Mouse (Mus musculus) lung, embryonic 15.5 days (tissue): Measurements from ENCODE around the gene N4bp2l2. TPM values are rescaled to one million over a fixed set of nuclear protein-coding genes. Genes with fewer than 3 reads are reported as not detected.

Experiments
- ATAC-seq: fragments of 200-750 bp; cut with Nextera tagmentation; 2 replicates; pipeline ENCODE4 v1.8.0; 2017; ENCODE audit warnings: moderate number of reproducible peaks, borderline replicate concordance; ENCODE audit not compliant: low FRiP score, low TSS enrichment; ENCODE audit errors: extremely low read depth
- H3K27ac ChIP-seq: fragments of 300-500 bp; sonication (generic); 2 replicates; pipeline ENCODE4 v1.5.1; 2015; ENCODE audit warnings: moderate library complexity, mild to moderate bottlenecking, inconsistent platforms
- H3K27me3 ChIP-seq: fragments of 300-500 bp; sonication (generic); 2 replicates; pipeline ENCODE4 v1.6.1; 2015; ENCODE audit warnings: inconsistent platforms
- H3K36me3 ChIP-seq: fragments of 300-500 bp; sonication (generic); 2 replicates; pipeline ENCODE4 v1.6.1; 2015; ENCODE audit warnings: inconsistent platforms
- H3K4me1 ChIP-seq: fragments of 300-500 bp; sonication (generic); 2 replicates; pipeline ENCODE4 v1.6.1; 2015; ENCODE audit warnings: inconsistent platforms
- H3K4me2 ChIP-seq: fragments of 300-500 bp; sonication (generic); 2 replicates; pipeline ENCODE4 v1.6.1; 2015; ENCODE audit warnings: inconsistent platforms, mild to moderate bottlenecking, moderate library complexity
- H3K4me3 ChIP-seq: fragments of 300-500 bp; sonication (generic); 2 replicates; pipeline ENCODE4 v1.5.1; 2015; ENCODE audit warnings: mild to moderate bottlenecking, inconsistent platforms
- H3K9ac ChIP-seq: fragments of 300-500 bp; sonication (generic); 2 replicates; pipeline ENCODE4 v1.6.1; 2015; ENCODE audit warnings: inconsistent platforms
- H3K9me3 ChIP-seq: fragments of 300-500 bp; sonication (generic); 2 replicates; pipeline ENCODE4 v1.6.1; 2016; ENCODE audit warnings: inconsistent platforms
- WGBS: fragments of 180-500 bp; shearing (Covaris S2); methylation state at CpG from one replicate; pipeline ENCODE4 v1.1.7; 2015; 5-methylcytosine and 5-hydroxymethylcytosine counted together
- polyA plus RNA-seq: library from polyadenylated mRNA; unstranded; fragments of >200 nt; fragmentation: Nextera tagmentation; extraction: Ambion mirVana; gene quantifications from 2 replicates; pipeline ENCODE4 v1.2.1, GENCODE M21; 2015

Gene N4bp2l2
- polyA plus RNA-seq, 1 experiment from 2014 or later: 39.6 TPM

DNA sequence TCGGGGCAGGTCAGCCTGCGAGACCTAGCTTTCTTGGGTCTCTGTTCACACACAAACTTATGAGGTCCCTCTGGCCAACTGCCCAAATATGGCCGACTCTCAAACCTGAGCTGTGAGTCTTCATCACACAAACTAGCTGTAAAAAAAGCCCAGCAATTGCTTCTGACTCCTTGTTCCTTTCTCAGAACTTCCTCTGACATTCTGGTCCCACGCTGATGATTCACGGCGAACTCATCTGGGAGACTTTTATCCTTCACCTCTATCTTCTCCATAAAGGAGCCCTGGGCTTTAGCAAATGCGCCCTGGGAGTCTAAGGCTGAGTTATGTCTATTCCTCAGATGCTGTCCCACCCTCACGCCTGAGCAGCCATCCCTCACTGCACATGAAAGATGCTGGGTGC lies 58.4 kb downstream of the N4bp2l2 start:
- 91% methylated on average over 8 of the region's 8 CpGs for WGBS
- Histone ChIP-seq H3K9me3 (no peaks in the 10 kb centered on the region), H3K4me1 (no peaks in the 10 kb centered on the region), H3K36me3 (no peaks in the 10 kb centered on the region), H3K27me3 (no peaks in the 10 kb centered on the region), H3K4me2 (no peak overlapping the region), H3K4me3 (no peak overlapping the region), H3K9ac (no peak overlapping the region), H3K27ac (no peak overlapping the region)
- no peak for ATAC-seq

- no peak overlapping the region for H3K27ac ChIP-seq
- WGBS: 96% methylated on average over 6 of the region's 6 CpGs
- H3K4me2 ChIP-seq: no peak overlapping the region
- no peaks in the 10 kb centered on the region for H3K36me3 ChIP-seq
- H3K4me1 ChIP-seq: no peaks in the 10 kb centered on the region
- no peak overlapping the region for H3K9ac ChIP-seq
- ATAC-seq: no peak
- no peaks in the 10 kb centered on the region for H3K27me3 ChIP-seq
- no peak overlapping the region for H3K4me3 ChIP-seq
- no peaks in the 10 kb centered on the region for H3K9me3 ChIP-seq
Observed at GRCm38 (mm10) chr5:150606131-150606530, 59.9 kb downstream of the N4bp2l2 start.

- Histone ChIP-seq H3K4me3 (no peak overlapping the region), H3K9me3 (no peaks in the 10 kb centered on the region), H3K9ac (no peak overlapping the region), H3K27me3 (no peaks in the 10 kb centered on the region), H3K4me1 (0 out of 2 replicates have a peak, but pooled peaks cover 13% of the 10 kb centered on the region), H3K27ac (no peak overlapping the region), H3K36me3 (no peaks in the 10 kb centered on the region), H3K4me2 (no peak overlapping the region)
- ATAC-seq: no peak
- WGBS: 71% methylated on average over 14 of the region's 14 CpGs
Observed at GRCm38 (mm10) chr5:150601441-150602230, 64.3 kb downstream of the N4bp2l2 start.

DNA sequence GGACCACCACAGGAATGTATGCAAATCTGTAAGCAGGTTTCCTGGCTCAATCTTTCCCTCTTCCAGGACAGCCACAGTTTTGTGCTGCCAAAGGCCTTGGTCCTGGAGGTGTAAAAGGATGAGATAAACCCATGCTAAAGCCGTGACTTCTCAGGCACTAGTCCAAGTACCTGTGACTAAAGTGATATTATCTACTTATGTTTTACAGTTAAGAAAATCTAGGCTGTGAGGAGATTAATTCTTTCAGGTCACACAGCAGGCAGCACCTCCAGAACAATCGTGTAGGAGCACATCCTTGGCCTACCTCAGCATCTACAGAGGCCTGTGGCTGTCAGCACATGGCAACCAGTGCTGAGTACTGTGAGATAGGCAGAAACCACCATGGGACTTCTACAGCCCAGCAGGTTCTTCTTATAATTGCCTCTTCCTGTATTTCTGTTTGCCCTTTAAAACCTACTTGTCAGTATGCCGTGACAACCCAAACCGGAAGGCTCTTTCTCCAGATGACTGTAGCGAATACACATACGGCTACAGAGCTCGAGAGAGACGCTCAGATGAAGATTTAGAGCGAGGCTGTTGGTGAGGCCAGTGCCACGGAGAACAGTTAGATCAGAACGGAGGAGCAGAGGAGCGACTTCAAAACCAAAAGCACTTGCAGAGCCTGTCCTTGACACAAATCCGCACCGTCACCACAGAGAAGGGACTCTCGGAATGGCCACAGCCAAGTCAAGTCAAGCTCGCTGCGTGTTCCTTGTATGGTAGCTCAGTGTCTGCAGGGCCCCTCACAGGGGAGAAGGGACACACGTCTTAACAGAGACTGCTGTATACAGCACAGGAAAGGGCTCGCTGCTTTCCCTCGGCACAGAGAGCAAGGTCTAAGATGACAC lies 65.2 kb downstream of the N4bp2l2 start:
- Histone ChIP-seq H3K27me3 (0 out of 2 replicates have a peak, but pooled peaks cover 4% of the 10 kb centered on the region), H3K9me3 (no peaks in the 10 kb centered on the region), H3K4me3 (no peak overlapping the region), H3K4me1 (0 out of 2 replicates have a peak, but pooled peaks cover 13% of the 10 kb centered on the region), H3K9ac (no peak overlapping the region), H3K27ac (no peak overlapping the region), H3K36me3 (no peaks in the 10 kb centered on the region), H3K4me2 (no peak overlapping the region)
- 62% methylated on average over 20 of the region's 20 CpGs for WGBS
- ATAC-seq: 0 out of 2 replicates have a peak, but pooled peaks have one; percentile 31

- Histone ChIP-seq H3K27ac (no peak overlapping the region), H3K9ac (no peak overlapping the region), H3K27me3 (peaks cover 10% of the 10 kb centered on the region; the same call in 1 of the 2 replicates), H3K4me1 (peaks cover 16% of the 10 kb centered on the region; the same call in 1 of the 2 replicates), H3K4me3 (no peak overlapping the region), H3K36me3 (no peaks in the 10 kb centered on the region), H3K9me3 (no peaks in the 10 kb centered on the region), H3K4me2 (no peak overlapping the region; the same call in 1 of the 2 replicates)
- ATAC-seq: no peak; the same call in 1 of the 2 replicates
- 52% methylated on average over 13 of the region's 13 CpGs for WGBS
Observed at GRCm38 (mm10) chr5:150599301-150600294, 66.4 kb downstream of the N4bp2l2 start.

GRCm38 (mm10) chr5:150598202-150599119 lies 67.5 kb downstream of the N4bp2l2 start:
- no peak overlapping the region for H3K9ac ChIP-seq
- H3K4me2 ChIP-seq: no peak overlapping the region
- no peak overlapping the region for H3K27ac ChIP-seq
- H3K27me3 ChIP-seq: peaks cover 13% of the 10 kb centered on the region; the same call in 1 of the 2 replicates
- peaks cover 17% of the 10 kb centered on the region for H3K4me1 ChIP-seq
- no peaks in the 10 kb centered on the region for H3K9me3 ChIP-seq
- no peak for ATAC-seq
- WGBS: 53% methylated on average over 21 of the region's 21 CpGs
- no peak overlapping the region for H3K4me3 ChIP-seq
- H3K36me3 ChIP-seq: no peaks in the 10 kb centered on the region

- Histone ChIP-seq H3K4me3 (no peak within 1 kb of the TSS), H3K9ac (no peak within 1 kb of the TSS), H3K27me3 (peaks cover 21% of the 10 kb centered on the region; the same call in 1 of the 2 replicates), H3K4me2 (no peak within 1 kb of the TSS), H3K9me3 (no peaks in the 10 kb centered on the region), H3K36me3 (no peaks in the 10 kb centered on the region), H3K4me1 (peaks cover 22% of the 10 kb centered on the region), H3K27ac (no peak within 1 kb of the TSS)
- 72% methylated on average over 7 of the region's 7 CpGs for WGBS
- no peak for ATAC-seq
Observed at GRCm38 (mm10) chr5:150597088-150597487, 68.9 kb downstream of the N4bp2l2 start, which contains the start of gene N4bp2l1. Gene N4bp2l1 (minus strand): TSS chr5:150597188.

DNA sequence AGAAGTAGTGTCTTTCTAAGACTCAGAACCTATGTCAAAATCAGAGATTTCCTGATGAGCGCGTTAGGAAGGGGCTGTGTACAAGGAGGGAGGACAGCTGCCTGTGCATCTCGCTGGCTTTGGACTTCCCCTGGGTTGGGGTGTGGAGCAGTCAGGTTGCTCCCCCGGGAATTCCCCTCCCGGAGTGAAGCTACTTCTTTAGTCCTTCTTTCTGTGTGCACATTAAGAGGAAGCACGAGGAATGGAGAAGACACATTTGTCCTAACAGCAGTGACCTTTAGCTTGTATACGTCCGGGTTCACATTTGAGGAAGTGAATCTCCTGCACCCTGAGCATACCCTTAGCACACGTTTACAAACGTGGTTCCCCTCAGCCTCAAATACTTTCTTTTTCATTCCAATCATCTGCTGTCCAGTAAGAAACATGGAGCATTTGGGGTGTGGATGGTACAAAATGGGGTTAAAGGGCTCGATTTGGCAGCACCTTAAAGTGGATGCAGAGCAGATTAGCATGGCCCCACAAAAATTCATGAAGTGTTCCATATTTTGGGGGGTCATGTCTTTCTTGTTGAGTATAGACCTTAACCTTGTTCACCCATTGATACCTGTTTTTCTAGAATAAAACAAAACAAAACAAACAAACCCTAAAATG lies 70.5 kb downstream of the N4bp2l2 start:
- no peak overlapping the region for H3K9ac ChIP-seq
- H3K27ac ChIP-seq: no peak overlapping the region
- H3K9me3 ChIP-seq: no peaks in the 10 kb centered on the region
- H3K4me3 ChIP-seq: no peak overlapping the region
- ATAC-seq: no peak
- H3K27me3 ChIP-seq: peaks cover 21% of the 10 kb centered on the region; the same call in 1 of the 2 replicates
- peaks cover 22% of the 10 kb centered on the region for H3K4me1 ChIP-seq
- no peaks in the 10 kb centered on the region for H3K36me3 ChIP-seq
- H3K4me2 ChIP-seq: no peak overlapping the region
- 42% methylated on average over 11 of the region's 11 CpGs for WGBS

DNA sequence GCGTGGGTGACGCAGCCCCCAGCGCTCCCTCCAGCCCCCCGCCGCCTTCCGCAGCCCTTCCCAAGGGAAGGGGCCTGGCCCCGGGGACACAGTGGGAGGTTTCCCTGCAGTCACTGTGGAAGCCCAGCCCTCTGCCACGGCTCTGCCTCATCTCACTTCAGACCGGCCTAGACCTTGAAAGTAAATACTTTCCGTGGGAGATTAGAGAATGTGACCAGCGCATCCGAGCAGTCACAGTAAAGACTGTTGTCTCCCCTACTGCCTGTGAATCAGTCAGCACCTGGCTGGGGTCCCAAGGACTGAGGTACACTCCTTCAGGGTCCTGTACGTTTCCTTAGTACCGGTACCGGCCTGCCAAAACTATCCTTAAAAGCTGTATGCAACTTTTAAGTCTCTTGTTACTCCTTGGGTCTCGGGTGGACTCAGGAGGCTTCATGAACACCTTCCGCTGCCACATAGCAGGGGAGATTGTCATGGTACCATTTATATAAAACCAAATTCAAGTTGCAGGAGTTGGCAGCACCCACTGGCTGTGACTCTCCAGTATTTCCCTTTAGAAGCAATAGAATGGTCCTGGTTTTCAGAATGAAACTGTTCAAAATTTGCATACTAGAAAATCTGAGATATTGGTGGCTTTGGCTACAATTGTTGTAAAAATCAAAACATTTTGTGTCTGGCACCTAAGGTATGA lies 71.2 kb downstream of the N4bp2l2 start:
- Histone ChIP-seq H3K27ac (no peak overlapping the region), H3K9ac (peak overlapping the region; percentile 69), H3K9me3 (no peaks in the 10 kb centered on the region), H3K4me2 (peak overlapping the region; percentile 98), H3K36me3 (no peaks in the 10 kb centered on the region), H3K4me3 (peak overlapping the region; percentile 91), H3K4me1 (peaks cover 18% of the 10 kb centered on the region), H3K27me3 (peaks cover 21% of the 10 kb centered on the region; the same call in 1 of the 2 replicates)
- peak; percentile 64 for ATAC-seq
- 7% methylated on average over 15 of the region's 17 CpGs for WGBS
